Mouse (Mus musculus): ENCODE data around the gene Sfpq. TPM values are rescaled to one million over a fixed set of nuclear protein-coding genes. Genes with fewer than 3 reads are reported as not detected.

Sfpq gene
- total RNA-seq, 2 experiments from 2014 or later = 260 to 278 TPM

DNA sequence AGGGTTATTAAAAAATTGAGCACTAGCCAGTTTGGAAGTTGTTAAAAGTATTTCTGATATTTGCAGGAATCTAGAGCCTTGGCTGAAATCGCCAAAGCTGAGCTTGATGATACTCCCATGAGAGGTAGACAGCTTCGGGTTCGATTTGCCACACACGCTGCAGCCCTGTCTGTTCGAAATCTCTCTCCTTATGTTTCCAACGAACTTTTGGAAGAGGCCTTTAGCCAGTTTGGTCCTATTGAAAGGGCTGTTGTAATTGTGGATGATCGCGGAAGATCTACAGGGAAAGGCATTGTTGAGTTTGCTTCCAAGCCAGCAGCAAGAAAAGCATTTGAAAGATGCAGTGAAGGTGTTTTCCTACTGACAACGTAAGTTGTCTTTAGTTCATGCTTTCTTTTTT, 2.1 kb downstream of the Sfpq start:
- no peak for DNase-seq (ENCODE audit: low spot score in 2 of 2)
- intact Hi-C loops (cut with DNase I) = no loop called here

DNA sequence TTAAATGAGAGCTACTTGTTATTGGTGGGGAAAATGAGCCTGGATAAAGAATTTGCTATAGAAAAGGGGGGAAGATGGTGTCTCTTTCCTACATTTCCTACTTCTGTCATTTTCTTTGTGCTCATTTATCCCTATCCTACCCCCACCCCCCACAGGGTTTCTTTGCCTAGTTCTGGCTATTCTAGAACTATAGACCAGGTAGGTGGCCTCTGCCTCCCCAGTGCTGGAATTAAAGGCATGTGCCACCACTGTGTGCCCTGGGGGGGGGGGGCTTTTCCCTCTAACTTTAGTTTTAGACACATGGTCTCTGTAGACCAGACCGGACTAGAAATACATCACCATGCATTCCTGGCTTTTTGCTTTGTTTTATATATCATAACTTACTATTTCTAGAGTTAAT, 3.1 kb downstream of the Sfpq start:
- DNase-seq (ENCODE audit: low spot score in 2 of 2) = no peak
- intact Hi-C loops (cut with DNase I) = no loop called here

DNA sequence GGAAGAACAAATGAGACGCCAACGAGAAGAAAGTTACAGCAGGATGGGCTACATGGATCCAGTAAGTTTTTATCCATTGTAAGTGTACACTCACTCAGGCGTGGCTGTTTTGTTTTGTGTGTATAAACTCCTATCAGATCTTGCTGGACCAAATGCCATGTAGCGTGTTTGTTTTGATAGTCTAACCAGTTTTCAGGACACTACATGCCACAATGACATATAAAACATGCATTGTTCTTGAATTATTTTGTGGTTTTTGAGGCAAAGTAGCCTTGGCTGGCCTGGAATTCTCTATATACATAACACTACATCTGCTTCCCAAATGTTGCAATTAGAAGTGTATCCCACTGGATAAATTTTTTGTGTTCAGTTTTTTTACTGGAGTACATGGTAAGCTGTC, 5.7 kb downstream of the Sfpq start:
- no peak for DNase-seq (ENCODE audit: low spot score in 2 of 2)
- intact Hi-C loops (cut with DNase I) = no loop called here

DNA sequence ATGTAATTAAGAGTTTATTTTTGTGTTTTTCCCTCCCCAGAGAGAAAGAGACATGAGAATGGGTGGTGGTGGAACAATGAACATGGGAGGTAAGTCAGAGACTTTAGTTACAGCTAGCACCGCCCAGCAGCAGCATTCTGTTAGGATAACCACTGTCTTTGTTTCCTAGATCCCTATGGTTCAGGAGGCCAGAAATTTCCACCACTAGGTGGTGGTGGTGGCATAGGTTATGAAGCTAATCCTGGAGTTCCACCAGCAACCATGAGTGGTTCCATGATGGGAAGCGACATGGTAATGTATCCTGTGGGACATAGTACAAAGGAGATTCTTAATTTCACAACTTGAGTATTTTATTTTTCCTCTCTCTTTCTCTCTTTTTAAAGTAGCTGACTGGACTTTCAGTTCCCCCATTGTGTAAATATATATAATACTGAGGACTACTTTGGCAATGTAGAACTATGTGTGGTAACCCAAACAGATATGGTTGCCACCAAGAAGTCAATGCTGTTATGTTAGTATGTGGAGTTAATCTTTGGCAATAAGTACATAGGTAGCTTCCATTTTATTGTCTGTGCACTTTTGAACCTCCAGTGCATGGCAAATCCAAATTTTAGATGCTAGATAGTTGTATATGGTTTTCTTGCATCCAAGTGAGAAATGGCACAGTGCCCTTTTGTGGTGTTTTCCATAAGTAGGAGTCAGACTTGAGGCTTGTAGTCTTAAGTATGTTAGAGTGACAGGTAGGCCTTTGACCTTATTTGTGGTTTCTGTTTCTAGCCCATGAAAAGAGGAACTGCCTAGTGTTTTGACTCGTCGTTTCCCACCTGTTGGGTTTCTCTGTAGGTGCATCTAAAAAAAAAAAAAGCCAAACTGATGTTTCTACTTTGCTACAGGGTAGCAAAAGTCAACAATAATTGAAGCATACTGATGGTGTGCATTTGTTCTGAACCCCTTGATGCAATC, 6.4 kb downstream of the Sfpq start:
- intact Hi-C loops (cut with DNase I) = no loop called here
- peak in 1 of 2 experiments; percentile 36 for DNase-seq (ENCODE audit: low spot score in 2 of 2)

DNA sequence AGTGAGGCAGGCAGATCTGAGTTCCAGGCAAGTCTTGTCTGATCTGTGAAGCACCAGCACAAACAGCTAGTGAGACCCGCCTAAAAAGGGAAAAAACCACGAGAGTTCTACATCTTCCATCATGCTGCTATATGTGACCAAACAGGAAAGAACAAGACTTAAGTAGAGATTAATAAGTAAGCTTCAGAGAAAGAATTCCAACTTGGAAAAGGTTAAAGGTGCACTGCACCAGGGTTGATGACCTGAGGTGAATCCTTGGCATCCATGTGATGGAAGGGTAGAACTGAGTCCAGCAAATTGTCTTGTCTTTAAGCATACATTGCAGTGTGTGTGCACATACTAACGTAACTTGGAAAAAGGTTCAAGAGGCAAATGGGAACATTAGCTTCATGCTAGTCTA, 16.0 kb downstream of the Sfpq start:
- intact Hi-C loops (cut with DNase I) = loop anchor here (10.0 kb wide), 1 partner anchor 208 kb away; the partner anchor contains the start of gene Smim12
- no peak for DNase-seq (ENCODE audit: low spot score in 2 of 2)

DNA sequence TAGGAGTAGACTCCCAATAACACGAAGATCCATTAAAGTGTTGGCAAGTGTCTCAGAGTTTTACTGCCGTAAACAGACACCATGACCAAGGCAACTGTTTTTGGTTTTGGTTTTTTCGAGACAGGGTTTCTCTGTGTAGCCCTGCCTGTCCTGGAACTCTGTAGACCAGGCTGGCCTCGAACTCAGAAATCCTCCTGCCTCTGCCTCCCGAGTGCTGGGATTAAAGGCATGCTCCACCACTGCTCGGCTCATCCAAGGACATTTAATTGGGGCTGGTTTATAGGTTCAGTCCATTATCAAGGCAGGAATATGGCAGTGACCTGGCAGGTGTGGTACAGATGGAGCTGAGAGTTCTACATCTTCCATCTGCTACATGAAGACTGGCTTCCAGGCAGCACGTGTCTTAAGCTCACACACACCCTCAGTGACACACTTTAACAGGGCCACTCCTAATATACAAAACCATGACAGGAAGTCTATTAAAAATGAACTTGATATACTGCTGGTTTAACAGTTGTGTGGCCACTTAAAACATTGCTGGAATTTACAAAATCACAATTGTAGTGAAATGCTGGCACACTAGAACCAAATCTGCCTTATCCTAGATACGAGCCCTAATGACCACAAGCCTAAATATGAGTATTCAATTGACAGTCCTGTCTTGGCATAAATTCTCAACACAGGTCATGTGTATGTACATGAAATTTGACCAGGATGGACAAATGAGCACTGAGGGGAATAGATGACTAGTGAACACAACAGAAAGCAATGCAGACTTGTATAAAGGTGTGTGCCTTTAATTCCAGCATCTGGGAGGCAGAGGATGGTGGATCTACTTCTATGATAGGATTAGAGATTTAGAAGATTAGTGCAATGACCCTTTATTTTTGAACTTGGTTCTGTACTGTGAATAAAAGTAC, 17.0 kb downstream of the Sfpq start:
- intact Hi-C loops (cut with DNase I) = loop anchor here (10.0 kb wide), 1 partner anchor 207 kb away; the partner anchor contains the start of gene Smim12

DNA sequence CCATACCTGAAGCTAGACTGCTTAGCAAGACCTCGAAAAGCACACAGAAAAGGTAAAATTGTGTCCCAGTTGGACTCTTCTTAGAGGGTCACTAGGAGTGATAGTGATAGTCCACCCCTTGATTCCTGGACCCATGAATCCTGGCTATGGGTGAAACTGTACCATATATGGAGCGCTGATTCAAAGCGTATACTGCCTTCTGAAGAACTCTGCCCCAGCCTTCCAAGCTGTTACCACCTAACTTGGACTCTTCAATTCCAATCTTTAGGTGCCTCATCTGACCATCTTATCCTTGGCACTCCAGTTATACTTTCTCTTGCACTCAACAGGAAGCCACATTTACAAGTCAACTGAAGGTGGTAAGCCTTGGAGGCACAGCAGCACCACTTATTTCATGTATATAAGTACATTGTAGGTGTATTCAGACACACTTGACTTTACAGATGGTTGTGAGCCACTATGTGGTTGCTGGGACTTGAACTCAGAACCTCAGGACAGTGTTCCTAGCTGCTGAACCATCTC, 17.8 kb downstream of the Sfpq start:
- no peak for DNase-seq (ENCODE audit: low spot score in 2 of 2)
- intact Hi-C loops (cut with DNase I) = loop anchor here (10.0 kb wide), 1 partner anchor 206 kb away; the partner anchor contains the start of gene Smim12

More for the DNA sequence above, 17.0 kb downstream of the Sfpq start:
- DNase-seq (ENCODE audit: low spot score in 2 of 2) = no peak

DNA sequence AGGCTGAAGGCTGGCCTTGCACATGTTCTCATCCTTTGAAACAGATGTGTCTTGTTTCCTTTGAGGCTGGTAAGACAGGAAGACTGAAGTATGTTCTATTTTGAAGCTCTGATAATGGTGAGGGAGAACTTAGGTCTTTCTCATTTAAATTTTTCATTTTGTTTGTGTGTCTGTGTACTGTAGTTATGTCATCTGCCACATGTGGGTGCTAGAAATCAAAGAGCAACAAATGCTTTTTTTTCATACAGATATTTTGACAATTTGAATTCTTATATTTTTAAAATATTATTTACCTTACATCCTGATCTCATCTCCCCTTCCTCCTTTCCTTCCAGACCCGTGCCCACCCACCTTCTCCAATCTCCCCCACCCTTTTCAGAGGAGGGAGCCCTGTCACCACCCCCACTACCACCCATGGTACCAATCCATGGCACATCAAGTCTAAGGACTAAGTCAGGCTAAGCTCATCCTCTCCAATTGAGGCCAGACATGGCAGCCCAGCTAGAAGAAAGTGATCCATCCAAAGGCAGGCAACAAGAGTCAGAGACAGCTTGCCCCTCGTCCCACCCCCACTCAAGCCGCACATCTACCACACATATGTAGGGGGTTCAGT, 18.9 kb downstream of the Sfpq start:
- intact Hi-C loops (cut with DNase I) = loop anchor here (10.0 kb wide), 1 partner anchor 205 kb away; the partner anchor contains the start of gene Smim12
- DNase-seq (ENCODE audit: low spot score in 2 of 2) = no peak

DNA sequence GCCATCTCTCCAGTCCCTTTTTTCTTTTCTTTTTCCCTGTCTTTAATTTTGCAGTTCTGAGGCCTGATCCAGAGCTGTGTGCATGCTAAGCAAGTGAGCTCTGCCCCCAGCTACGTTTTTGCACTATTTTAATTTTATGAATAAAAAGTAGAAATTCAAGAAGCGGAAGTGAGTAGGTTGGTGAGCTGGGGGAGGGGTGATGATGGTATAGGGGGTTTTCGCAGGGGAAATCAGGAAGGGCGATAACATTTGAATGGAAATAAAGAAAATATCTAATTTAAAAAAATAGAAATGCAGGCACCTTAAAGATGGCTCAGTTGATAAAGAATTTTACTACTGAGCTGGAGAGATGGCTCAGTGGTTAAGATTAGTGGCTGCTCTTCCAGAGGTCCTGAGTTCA, 22.4 kb downstream of the Sfpq start:
- DNase-seq (ENCODE audit: low spot score in 2 of 2) = no peak
- intact Hi-C loops (cut with DNase I) = no loop called here

DNA sequence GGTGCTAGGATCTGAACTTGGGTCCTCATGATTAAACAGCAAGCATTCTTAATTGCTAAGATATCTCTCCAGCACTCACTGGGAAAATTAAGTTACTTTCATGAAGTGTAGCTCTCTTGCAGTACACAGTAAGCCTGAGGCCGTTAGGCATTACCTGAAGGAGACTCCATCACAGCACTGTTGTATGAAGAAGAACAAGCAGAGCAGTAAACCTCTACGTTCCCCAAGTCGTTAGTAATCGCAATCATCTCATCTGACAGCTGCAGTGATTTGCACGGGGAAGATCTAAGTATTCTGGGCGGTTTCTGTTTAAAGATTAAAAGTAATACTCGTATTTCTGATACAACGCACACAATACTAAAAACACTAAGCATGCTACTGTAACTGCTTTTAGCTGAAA, 30.0 kb downstream of the Sfpq start:
- intact Hi-C loops (cut with DNase I) = no loop called here
- no peak for DNase-seq (ENCODE audit: low spot score in 2 of 2)

DNA sequence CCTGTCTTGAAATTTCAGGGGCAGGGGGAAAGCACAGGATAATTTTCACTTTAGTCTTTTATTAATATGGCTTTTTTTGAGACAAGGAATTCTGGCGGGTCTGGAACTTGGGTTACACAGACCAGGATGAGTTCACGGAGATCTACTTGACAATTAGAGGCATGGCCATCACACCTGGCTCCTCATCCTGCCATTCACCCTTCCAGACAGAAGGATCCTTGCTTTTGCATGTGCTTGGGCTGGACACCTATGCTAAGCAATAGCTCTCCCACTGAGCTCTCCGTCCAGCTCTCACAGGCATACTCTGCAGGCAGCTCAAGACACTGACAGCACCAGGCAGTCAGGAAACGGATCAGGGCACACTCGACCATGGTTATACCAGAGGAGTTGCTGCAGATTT, 31.9 kb downstream of the Sfpq start:
- intact Hi-C loops (cut with DNase I) = no loop called here
- DNase-seq (ENCODE audit: low spot score in 2 of 2) = no peak

DNA sequence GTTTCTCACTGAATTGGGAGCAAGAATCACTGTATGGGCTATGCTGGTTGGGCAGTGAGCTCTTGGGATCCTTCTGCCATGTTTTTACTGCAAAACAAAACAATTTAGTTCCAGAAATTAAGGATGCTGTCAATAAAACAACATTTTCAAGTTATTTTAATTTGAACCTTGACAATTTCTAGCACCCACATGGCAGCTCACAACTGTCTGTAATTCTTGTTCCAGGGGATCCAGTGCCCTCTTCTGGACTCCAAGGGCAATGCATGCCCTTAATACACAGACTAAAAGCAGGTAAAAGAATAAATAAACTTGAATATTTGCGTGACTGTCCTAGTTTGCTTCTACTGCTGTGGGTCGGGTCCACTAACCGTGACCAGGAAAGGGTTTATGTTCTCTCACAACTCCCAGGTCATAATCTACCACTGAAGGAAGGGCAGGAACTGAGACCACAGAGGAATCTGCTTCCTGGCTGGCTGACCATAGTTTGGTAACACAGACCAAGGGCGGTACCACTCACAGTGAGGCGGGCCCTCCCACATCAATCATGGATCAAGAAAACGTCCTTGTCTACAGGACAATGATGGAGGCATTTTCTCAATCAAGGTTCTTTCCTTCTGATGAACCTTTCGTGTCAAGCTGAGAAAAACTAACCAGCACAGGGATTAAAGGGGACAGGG, 33.5 kb downstream of the Sfpq start:
- intact Hi-C loops (cut with DNase I) = no loop called here
- DNase-seq (ENCODE audit: low spot score in 2 of 2) = no peak

DNA sequence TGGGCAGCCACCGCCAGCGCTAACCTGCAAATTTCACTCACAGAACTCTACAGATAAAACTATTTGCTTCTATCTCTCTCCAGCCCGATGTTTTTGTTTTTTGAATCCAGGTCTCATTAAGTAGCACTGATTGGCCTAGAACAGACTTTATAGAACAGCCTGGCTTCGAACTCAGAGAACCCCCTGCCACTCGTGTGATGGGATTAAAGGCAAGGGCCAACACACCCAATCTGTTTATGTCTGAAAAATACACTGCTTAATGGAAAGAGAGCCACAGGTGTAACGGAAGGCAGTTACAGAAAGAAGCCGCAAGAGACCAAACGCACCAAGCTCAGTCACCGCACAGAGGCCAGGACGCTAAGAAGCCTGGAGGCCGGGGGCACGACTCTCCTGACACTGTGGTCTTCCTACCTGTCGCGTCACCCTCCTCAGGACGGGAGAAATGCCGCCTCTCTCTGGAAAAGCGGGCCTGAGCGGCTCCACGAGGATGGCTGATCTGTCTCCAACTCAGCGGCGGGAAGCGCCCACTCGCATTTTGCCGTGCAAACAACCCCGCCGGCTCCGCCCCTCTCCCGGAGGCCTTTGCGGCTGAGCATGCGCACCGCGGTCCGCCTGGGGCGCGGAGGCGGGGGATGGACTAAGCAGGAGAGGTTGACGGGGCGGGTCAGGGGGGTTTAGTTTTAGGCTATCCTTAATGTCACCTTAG, 39.6 kb downstream of the Sfpq start, which contains the start of gene Zmym1:
Zmym1 (minus strand) TSS at position 568 of the 706 bp plus-strand sequence.
- peak; percentile 79 to 86 for DNase-seq (ENCODE audit: low spot score in 2 of 2)
- intact Hi-C loops (cut with DNase I) = no loop called here

DNA sequence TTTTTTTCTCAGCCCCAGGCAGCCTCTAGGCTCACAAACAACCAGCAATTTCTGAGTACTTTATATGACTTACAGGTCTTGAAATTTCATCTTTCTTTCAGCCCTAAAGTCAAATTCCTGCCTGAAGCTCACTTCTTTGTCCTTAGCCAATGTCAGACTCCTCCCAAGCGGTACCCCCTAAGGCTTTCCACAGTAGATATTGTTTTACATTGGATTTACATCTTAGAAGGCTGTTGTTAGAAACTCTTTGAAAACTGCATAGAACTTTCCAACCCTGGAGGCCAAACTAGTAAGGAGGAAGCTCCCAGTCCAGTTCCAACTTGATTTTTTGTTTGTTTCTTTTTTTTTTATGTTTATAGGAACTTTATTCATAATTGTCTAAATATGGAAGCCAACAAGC, 42.9 kb downstream of the Sfpq start:
- no peak for DNase-seq (ENCODE audit: low spot score in 2 of 2)
- intact Hi-C loops (cut with DNase I) = no loop called here

DNA sequence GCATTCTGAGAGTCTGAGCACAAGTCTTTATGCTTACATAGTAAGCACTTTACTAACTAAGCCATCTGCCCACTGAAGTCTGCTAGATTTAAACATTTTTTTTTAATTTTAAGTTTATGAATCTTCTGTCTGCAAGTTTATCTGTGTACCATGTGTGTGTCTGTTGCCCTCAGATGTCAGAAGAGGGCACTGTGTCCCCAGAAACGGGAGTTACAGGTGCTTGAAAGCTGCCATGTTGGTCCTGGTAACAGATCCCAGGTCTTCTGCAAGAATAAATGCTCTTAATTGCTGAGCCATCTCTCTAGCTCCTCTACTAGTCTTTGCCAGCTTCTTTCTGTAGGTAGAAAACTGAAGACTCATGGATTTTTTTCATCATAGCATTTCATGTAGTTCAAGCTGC, 53.8 kb downstream of the Sfpq start:
- intact Hi-C loops (cut with DNase I) = loop anchor here (5.0 kb wide), 1 partner anchor 167 kb away; the partner anchor contains the start of gene Smim12
- DNase-seq (ENCODE audit: low spot score in 2 of 2) = no peak

DNA sequence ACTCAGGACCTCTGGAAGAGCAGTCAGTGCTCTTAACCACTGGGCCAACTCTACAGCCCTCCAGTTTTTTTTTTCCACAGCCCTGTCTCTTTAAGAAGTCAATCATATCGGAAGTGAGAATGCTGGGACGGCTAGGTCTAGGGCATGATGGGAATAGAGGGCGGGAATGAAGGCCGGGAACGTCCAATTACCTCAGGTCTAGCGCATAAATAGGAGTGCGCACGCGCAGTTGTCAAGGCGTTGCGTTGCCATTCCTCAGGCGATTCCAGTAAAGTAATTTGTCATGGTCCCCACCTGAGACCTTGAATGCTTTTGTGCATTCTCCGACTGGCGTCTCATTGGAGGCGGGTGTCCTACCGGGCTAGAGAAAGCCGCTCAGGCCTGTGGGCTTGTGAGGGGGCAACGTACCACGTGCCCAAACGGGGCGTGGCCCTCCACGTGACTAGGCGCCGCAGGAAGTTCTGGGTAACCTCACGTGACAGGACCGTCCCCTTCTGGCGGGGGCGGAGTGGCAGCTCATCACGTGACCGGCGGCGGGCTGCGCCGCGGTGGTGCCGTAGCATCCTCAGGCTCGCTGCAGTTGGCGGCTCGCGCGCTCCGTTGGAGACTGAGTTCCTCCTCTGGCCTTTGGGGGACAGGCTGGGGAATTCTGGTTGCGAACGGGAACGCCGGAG, 55.9 kb downstream of the Sfpq start, which contains the start of gene Zmym6:
Zmym6 (plus strand) TSS at position 509 of the 674 bp plus-strand sequence.
- intact Hi-C loops (cut with DNase I) = loop anchor here (5.0 kb wide), 1 partner anchor 165 kb away; the partner anchor contains the start of gene Smim12
- DNase-seq (ENCODE audit: low spot score in 2 of 2) = peak; percentile 96 to 99

DNA sequence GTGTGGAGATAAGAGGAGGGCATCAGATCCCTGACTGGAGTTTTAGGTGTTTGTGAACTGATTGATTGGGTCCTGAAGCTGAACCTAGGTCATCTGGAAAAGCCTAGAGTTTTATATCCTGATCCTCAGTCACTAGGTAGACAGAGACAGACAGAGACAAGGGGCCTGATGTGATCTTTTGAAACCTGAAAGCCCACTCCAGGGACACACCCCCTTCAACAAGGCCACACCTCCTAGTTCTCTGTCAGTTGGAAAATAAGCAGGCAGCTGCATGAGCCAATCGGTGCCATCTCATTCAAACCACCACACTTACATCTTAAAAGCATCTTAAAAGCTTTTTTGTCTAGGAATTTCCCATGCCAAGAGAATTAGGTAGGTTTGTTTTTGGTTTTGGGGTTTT, 59.7 kb downstream of the Sfpq start:
- DNase-seq (ENCODE audit: low spot score in 2 of 2) = no peak
- intact Hi-C loops (cut with DNase I) = no loop called here

All from left cerebral cortex, postnatal 14 days (tissue).